Mouse (Mus musculus): Measurements from ENCODE around the gene Uevld.
"Not testable (repeated sequence)": the region's sequence is repeated elsewhere in the genome, so short reads cannot be mapped to it uniquely, and the experiment has no call there.

Uevld gene

DNA sequence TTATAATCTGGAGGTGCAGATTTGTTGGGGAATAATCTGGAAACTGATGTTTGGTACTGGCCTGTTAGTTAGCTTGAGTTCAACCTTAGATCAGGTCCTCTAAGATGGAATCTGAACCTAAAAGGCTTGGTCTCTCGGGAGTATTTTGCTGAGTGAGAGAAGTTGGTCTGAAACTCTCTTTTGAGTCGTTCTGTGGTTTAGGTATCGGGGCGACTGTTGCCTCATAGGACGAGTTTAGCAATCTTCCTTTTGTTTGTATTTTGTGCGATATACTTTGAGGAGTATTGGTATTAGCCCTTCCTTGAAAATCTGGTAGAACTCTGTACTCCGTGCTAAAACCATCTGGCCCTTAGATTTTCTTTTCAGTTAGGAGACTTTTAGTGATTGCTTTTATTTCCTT lies 5.7 kb upstream of the Uevld start:
- DNase-seq, result no peak

DNA sequence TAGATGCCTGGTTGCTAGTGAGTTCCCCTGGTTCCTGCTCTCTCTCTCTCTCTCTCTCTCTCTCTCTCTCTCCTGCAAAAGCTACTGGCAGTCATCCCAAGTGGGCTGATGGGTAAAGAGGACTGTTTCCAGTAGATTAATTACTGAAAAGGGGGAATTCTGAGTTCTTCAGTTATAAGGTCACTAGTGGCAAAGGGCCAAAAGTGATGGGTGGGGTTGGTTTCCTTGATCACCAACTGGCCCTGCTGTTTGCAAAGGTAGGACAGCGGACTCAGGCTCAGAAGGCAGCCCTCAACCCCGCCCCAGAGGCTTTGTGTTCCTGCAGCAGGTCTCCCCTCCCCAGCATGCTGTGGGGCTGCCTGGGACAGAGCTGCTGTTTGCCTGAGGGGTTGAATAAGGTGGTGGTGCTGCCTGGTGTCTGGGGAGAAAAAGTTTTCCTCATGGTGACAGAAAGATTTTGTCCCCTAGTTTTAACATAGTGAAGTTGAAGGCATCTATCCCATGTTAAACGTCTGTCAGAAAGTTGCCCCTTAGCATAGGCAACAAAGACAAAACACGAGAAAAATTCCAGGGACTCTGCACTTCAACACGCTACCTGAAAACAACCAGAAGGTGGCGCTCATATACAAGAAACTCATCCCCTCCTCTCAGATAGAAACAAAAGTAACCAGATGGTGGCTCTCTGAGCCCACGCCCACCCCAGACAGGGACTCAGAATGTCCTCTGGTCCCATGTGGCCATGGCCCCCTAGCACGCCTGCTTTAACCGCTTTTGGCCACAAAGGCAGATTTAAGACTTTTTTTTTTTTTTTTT lies 4.7 kb upstream of the Uevld start:
- peak; percentile 71 for DNase-seq

- DNase-seq, result no peak
These were observed 3.8 kb upstream of the Uevld start for GRCm38 (mm10) chr7:46962132-46962531.

DNA sequence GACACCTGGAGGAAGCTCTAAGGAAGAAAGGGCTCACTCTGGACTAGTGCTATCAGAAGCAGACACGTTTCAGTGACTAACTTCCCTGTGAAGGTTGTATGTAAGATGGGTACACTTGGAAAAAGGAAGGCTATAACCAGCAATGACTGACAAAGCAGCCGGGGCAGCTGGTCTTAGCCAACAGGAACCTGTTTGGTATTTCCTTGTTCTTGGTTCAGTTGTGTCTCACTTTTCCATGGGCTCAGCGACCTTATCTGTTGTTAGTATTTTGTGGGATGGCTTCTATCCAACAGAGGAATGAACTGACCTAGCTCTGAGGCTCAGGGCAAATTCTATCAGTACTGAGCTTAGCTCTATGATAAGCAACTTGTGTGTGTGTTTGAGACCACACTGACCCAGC lies 2.7 kb upstream of the Uevld start:
- DNase-seq, result no peak

GRCm38 (mm10) chr7:46958853-46959252 lies 526 bp upstream of the Uevld start:
- no peak for DNase-seq

GRCm38 (mm10) chr7:46935847-46936246 lies 22.5 kb downstream of the Uevld start:
- peak; percentile 30 for DNase-seq

- no peak for DNase-seq
These were observed 23.5 kb downstream of the Uevld start for GRCm38 (mm10) chr7:46934788-46935187.

DNA sequence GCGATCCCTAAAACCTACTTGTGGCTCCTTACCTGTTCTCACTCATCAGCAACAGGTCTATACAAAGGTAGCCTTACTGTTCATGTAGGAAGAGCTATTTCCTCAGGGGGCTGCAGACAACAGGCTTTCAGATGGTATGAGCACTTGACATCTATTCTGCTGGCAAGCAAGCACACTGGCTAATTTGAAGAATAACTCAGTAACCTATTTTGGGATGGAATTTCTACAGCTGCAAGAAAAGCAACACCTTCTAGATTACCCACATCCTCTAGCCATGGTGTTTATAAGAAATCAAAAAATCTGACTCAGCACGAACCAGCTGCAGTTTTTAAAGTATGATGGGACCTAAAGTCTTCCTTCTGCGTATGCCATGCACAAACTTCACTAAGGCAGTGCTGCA lies 27.0 kb downstream of the Uevld start:
- DNase-seq, result no peak

GRCm38 (mm10) chr7:46928291-46928690 lies 30.0 kb downstream of the Uevld start:
- no peak for DNase-seq

GRCm38 (mm10) chr7:46922075-46922474 lies 36.3 kb downstream of the Uevld start:
- no peak for DNase-seq

DNA sequence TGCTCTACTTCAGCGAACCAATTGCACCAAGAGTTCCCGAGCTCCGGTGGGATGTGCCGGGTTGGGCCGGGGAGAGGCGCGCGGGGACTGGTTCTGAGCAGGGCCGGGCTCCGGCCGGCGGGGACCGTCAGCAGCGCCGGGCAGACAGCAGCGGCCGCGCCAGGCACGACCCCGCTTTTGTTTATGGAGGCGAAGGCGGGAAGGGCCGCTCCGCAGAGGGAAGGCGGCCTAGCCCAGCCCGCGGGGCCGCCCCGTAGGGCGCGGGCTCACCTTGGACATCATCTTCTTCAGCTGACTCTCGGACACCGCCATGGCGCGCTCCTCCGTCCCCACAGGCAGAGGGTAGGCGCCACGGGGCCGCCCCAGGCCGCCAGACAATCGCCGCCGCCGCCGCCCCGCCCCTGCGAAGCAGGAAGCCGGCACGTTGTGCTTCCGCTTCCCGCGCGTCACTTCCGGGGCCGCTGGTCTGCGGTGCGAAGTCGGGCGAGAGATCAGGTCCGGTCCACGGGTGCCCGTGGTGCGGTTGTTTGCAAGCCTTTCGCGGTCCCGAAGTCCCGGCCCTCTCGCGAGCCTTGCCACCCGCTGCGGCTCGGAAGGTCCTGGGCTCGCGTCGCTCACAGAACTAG lies 38.7 kb downstream of the Uevld start, which contains the start of gene Tsg101:
Tsg101 (minus strand) TSS at position 419 of the 626 bp plus-strand sequence.
- peak; percentile 92 for DNase-seq

- peak; percentile 56 for DNase-seq
These were observed 39.5 kb downstream of the Uevld start for GRCm38 (mm10) chr7:46918678-46919371.

DNA sequence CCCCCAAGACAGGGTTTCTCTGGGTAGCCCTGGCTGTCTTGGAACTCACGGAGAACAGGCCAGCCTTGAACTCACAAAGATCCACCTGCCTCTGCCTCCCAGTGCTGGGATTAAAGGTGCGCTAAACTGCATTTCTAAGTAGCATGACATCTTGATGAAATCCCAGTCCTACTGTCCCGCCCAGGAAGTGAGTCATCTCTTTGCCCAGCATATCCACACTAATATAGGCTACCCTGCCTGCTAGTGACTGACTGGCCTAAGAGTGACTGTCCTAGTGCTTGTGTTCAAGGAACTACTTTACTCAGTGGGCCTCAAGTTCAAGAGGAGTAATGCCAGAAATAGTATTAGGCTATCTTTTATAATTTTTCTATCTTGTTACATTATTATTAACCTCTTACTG lies 42.0 kb downstream of the Uevld start:
- DNase-seq, result no peak

GRCm38 (mm10) chr7:46911250-46911649 lies 47.1 kb downstream of the Uevld start:
- no peak for DNase-seq

DNA sequence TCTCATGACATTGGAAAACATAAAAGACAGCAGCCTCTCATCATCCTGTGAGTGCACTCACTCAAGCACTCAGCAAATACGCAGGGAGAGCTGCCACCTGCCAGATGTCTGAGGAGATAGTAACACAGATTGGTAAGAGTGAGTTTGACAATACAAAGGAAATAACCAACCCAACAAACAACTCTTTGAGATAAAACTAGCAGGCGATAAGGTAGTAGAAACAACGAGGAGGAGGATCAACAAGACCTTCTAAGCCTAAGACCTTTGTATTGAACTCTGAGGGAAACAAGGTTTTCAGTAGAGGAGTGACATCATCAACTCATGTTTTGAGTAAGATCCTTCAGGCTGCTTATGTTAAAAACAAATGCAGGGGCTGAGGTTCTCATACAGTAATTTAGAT lies 59.0 kb downstream of the Uevld start:
- DNase-seq, result no peak

DNA sequence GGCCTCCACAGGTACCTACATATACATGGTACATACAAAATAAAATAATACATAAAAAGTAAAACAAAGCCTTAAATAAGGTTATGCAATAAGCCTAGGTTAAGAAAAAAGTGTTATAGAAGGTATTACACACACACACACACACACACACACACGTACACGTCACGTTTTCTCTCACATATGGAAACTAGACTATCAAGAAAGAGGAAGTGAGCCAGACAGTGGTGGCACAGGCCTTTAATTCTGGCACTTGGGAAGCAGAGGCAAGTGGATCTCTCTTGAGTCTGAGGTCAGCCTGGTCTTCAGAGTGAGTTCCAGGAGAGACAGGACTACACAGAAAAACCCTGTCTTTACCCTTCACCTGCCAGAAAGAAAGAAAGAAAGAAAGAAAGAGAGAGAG lies 62.8 kb downstream of the Uevld start:
- DNase-seq, result no peak

DNA sequence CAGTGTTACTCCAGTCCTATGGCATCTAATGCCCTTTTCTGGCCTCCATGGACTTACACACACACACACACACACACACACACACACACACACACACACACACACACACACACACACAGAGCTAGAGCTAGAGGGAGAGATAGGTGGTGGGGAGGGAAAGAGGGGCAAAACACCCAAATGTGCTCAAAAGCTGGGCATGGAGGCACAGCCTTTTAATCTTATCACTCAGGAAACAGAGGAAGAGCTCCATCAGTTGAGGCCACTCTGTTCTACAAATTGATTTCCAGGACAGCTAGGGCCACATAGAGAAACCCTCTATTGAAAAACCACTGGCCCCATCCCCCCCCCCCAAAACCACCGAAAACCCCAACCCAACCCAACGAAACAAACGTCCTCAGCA lies 75.0 kb downstream of the Uevld start:
- peak; percentile 10 for DNase-seq

GRCm38 (mm10) chr7:46881941-46882340 lies 76.4 kb downstream of the Uevld start:
- not testable (repeated sequence) for DNase-seq

- no peak for DNase-seq
These were observed 77.3 kb downstream of the Uevld start for GRCm38 (mm10) chr7:46880992-46881391.

DNA sequence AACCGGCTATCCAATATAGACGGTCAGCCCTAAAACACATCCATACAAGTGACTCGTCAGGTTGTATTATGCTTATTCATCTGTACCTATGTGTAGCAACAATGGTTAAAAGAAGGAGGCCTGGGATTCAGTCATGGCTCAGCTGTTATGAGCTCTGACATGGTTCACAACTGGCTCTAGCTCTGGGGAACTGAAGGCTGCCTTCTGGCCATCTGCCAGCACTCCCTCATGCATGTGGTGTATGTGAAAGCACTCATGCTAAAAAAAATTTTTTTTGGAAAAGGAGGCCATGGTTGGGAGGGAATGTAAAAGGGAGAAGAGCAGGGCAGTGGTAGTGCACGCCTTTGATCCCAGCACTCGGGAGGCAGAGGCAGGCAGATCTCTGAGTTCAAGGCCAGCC lies 78.5 kb downstream of the Uevld start:
- DNase-seq, result no peak

- DNase-seq, result no peak
These were observed 81.1 kb downstream of the Uevld start for GRCm38 (mm10) chr7:46877255-46877654.

DNA sequence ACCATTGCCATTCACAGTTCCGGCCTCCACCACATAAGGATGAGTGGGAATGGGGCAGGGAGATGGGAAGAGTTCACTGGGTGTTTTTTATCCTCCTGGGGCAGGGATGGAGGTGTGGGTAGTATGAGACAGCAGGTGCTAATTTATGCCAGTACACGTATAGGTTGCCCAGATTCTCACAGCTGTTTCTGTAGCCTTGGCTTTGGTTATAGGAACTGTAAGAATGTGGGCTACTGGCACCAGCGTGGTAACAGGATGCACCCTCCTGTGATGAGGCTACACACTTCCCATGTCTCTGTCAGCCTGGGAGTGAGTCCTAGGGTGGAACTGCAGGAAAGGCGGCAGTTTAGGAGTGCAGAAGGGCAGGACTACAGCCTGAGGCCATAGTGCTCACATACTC lies 81.5 kb downstream of the Uevld start:
- no peak for DNase-seq
